Mouse (Mus musculus): Measurements from ENCODE around the gene Vps33b.

DNA sequence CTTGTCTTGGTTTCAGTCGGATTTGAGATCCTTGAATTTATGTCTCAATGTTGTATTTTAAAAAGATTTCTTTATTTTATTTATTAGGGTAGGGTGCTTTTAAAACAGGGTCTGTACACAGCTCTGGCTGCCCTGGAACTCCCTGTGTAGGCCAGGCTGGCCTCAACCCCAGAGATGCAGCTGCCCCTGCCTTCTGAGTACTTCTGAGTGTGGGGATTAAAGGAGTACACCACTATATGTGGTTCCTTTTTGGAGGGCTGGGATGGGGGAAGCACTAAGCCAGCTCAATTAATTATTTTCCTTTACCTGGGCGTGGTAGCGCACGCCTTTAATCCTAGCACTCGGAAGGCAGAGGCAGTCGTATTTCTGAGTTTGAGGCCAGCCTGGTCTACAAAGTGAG is 27.0 kb downstream of the Vps33b start:
- TF ChIP-seq POLR2A (IDR thresholded peaks at IDR 0.05; ENCODE audit: borderline replicate concordance, control insufficient read depth, low read depth, low read length) (no peak), CTCF (IDR thresholded peaks at IDR 0.05; ENCODE audit: control insufficient read depth, insufficient read depth, low read length) (no peak)

All from bone marrow, adult 2 months (tissue).